Mouse (Mus musculus) bone marrow, adult 2 months (tissue): Measurements from ENCODE around the gene Ret. TPM values are rescaled to one million over a fixed set of nuclear protein-coding genes. Genes with fewer than 3 reads are reported as not detected.

Experiments
- H3K27ac ChIP-seq: fragments of 200-500 bp; 2 replicates; pipeline ENCODE4 v1.5.1; 2012; ENCODE audit warnings: low read depth, mild to moderate bottlenecking, control low read depth, inconsistent platforms, low read length; ENCODE audit not compliant: control insufficient read depth, poor library complexity, insufficient read depth
- H3K4me1 ChIP-seq: fragments of 200-500 bp; 2 replicates; pipeline ENCODE4 v1.6.1; 2011; ENCODE audit warnings: low read length; ENCODE audit not compliant: control insufficient read depth, insufficient read depth
- H3K4me3 ChIP-seq: fragments of 200-500 bp; replicated peaks from 2 replicates; pipeline ENCODE3; 2011; ENCODE audit warnings: mild to moderate bottlenecking, low read depth, low read length, control low read depth; ENCODE audit not compliant: control insufficient read depth
- CTCF ChIP-seq: fragments of 200-500 bp; IDR thresholded peaks from 2 replicates; pipeline ENCODE4 v1.5.1; 2011; ENCODE audit warnings: low read length, control low read depth; ENCODE audit not compliant: control insufficient read depth, insufficient read depth
- POLR2A ChIP-seq: fragments of 200-500 bp; IDR thresholded peaks from 2 replicates; pipeline ENCODE4 v1.6.1; 2011; ENCODE audit warnings: low read depth, mild to moderate bottlenecking, control low read depth, low read length, borderline replicate concordance; ENCODE audit not compliant: control insufficient read depth
- WGBS: fragments of 180-500 bp; shearing (Covaris S2); methylation state at CpG from one replicate; pipeline ENCODE4 v1.1.7; 2018; 5-methylcytosine and 5-hydroxymethylcytosine counted together
- polyA plus RNA-seq: library from polyadenylated mRNA; stranded (reverse); fragments of >200 nt; gene quantifications from 2 replicates; pipeline ENCODE4 v1.2.4, GENCODE M21; 2011; ENCODE audit warnings: low replicate concordance; ENCODE audit not compliant: missing spikeins, insufficient read depth, insufficient read length

The Ret gene
- polyA plus RNA-seq, 1 experiment = not detected

DNA sequence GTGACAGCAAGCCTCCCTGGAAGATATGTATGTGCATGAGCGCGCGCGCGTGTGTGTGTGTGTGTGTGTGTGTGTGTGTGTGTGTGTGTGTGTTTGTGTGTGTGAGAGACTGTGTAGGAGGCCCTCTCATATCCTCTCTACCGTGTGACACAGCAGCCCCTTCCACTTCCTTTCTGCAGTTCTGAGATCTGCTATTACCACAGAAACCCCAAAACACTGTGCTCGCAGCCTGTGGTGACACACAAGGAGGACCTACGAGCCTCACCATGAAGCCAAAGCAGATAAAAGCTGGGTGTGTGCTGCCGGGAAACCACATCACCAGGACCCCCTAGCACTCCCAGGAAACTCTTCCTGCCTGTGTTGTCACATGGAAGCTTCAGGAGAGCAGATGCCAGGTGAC, 30.5 kb downstream of the Ret start:
- WGBS = 6% methylated on average over 9 of the region's 9 CpGs
- H3K4me3 ChIP-seq = no peak overlapping the region
- TF ChIP-seq CTCF = no peak
- no peaks in the 10 kb centered on the region for H3K4me1 ChIP-seq
- no peak overlapping the region; the same call in 1 of the 2 replicates for H3K27ac ChIP-seq

GRCm38 (mm10) chr6:118165516-118165915, 32.0 kb downstream of the Ret start:
- Histone ChIP-seq H3K4me3 (no peak overlapping the region), H3K4me1 (no peaks in the 10 kb centered on the region), H3K27ac (no peak overlapping the region)
- no peak for TF ChIP-seq CTCF
- no peak for TF ChIP-seq POLR2A
- 74% methylated on average over 1 of the region's 1 CpGs for WGBS

DNA sequence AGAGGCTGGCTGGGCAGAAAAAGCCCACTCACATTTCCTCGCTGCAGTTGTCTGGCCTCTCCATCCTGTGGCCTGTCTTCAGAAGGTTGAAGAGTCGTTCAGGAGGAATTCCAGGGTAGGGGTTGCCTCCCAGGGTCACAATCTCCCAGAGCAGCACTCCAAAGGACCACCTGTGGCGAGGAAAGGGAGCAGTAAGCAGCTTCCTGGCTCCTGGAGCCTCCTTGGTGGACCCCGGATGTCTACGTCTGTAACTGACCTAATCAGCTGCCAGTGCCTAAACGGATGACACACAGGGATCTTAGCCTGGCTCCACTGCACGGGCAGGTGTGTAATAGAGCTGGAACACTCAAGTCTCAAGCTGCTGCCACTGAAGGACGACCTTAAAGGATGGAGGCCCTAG, 32.8 kb downstream of the Ret start:
- Histone ChIP-seq H3K4me1 (no peaks in the 10 kb centered on the region), H3K27ac (no peak overlapping the region), H3K4me3 (no peak overlapping the region)
- 72% methylated on average over 8 of the region's 8 CpGs for WGBS
- TF ChIP-seq POLR2A = no peak
- no peak for TF ChIP-seq CTCF

DNA sequence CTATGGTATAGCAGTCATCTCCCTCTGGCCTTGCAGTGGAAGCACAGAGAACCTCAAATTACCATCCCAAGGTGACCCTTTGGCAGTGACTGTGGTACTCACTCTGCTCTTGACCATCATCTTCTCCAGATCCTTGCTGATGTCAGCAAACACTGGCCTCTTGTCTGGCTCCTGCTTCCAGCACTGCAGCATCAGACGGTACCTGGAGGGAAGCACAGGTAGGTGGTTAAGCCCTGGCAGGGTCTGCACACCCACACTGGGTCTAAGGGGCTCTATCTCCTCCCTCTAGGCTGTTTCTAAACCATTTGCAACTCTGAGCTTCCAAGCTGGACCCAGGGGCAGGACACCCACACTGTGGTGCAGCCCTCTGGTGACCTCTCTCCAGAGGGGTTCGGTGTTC, 34.4 kb downstream of the Ret start:
- no peak overlapping the region for H3K4me3 ChIP-seq
- H3K4me1 ChIP-seq = no peaks in the 10 kb centered on the region
- TF ChIP-seq POLR2A (no peak), CTCF (no peak)
- no peak overlapping the region for H3K27ac ChIP-seq
- 82% methylated on average over 2 of the region's 2 CpGs for WGBS

DNA sequence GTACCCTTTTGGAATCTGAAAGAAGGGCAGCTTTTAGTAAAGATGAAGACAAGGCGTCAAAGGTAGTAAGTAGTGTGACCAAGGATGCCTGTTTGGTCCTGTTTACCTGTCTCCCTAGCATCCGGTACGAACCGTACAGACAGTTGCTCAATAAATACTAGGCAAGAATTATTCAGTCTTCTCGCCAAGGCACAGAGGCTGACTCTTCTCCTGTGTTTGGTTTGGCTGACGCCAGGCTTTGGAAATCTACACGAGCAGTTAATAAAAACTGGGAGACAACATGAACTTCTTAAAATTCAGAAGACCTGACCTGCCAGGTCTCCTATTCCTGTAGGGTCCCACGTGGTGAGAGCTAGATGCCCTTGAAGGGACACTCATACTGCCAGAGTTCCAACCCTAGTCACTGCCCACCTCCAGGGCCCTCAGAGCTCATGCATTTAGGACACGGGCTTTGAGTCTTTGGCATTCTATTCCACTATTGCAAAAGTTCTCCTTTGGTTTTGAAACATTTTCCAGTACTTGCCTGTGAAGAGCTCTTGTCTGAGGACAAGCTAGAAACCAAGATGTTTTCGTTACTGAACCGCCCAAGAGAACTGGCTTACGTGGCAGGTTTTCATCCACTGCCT, 34.9 kb downstream of the Ret start:
- no peak for TF ChIP-seq CTCF
- Histone ChIP-seq H3K4me3 (no peak overlapping the region), H3K27ac (no peak overlapping the region), H3K4me1 (no peaks in the 10 kb centered on the region)
- WGBS = 76% methylated on average over 12 of the region's 12 CpGs

DNA sequence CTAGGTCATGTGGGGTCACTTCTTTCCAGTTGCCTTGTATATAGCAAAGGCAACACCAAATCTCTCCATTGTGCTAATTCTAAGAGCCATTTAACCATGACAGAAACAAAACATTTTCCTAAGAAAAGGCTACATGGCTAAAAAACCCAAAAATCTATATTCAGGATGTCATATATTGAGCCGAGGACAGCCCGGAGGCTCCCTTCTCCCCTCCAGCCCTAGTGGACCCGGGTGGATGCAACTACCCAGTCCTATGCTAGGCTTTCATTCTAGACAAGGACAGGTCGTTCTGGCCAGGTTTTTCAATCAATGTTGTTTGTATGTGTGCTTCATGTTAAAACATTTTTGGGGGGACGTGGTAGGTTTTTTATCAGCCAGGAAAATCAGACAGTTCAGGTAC, 44.4 kb downstream of the Ret start:
- Histone ChIP-seq H3K4me3 (no peak overlapping the region), H3K27ac (no peak overlapping the region), H3K4me1 (no peaks in the 10 kb centered on the region; the same call in 1 of the 2 replicates)
- WGBS = 79% methylated on average over 5 of the region's 5 CpGs
- no peak for TF ChIP-seq CTCF
- no peak for TF ChIP-seq POLR2A

DNA sequence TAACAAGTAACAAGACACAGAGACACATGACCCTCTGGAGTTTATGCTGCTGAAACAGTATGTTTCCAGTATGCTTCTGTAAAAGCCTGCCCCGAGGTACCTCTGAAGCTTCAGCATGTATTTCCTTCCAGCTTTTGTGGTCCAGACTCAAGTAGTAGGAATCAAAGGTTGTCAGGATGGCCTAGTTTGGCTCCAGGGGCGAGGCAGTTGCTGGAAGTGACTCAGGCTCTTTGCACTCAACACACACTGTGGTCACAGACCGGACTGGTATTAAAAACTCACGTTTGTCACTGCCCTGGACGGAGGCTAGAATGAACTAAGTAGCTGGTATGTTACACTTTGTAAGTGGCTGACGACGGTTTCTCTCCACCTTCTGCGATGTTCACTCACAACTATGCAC, 46.5 kb downstream of the Ret start:
- H3K4me3 ChIP-seq = no peak overlapping the region
- H3K27ac ChIP-seq = no peak overlapping the region
- TF ChIP-seq CTCF (no peak), POLR2A (no peak)
- WGBS = 36% methylated on average over 8 of the region's 8 CpGs
- H3K4me1 ChIP-seq = no peaks in the 10 kb centered on the region; the same call in 1 of the 2 replicates

DNA sequence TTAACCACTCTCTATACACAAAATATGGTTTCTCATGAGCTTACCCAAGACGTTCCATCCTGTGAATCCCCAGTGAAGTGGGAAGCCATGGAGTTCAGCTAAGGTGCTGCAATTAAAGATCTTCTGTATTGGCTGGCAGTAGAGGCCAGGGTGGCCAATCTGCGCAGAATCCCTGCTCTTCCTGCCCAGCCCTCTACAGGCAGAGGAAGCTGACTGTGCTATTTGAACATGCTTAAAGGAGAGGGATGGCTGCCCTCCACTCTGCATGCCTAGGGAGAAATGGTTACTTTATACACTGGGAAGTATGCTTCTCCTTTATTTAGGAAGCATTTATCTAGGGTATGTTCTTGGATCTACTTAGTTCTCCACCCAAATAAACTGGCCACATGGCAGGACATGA, 47.0 kb downstream of the Ret start:
- no peak overlapping the region for H3K4me3 ChIP-seq
- no peaks in the 10 kb centered on the region; the same call in 1 of the 2 replicates for H3K4me1 ChIP-seq
- WGBS = 49% methylated on average over 2 of the region's 2 CpGs
- H3K27ac ChIP-seq = no peak overlapping the region
- TF ChIP-seq POLR2A = no peak
- TF ChIP-seq CTCF = no peak

GRCm38 (mm10) chr6:118150128-118150527, 47.4 kb downstream of the Ret start:
- Histone ChIP-seq H3K27ac (no peak overlapping the region), H3K4me1 (no peaks in the 10 kb centered on the region; the same call in 1 of the 2 replicates), H3K4me3 (no peak overlapping the region)
- WGBS = 48% methylated on average over 4 of the region's 4 CpGs
- TF ChIP-seq POLR2A (no peak), CTCF (no peak)
